Mouse (Mus musculus) ovary, postnatal 14 days (tissue): Measurements from ENCODE around the gene Eef1g.
"Not testable (repeated sequence)": the region's sequence is repeated elsewhere in the genome, so short reads cannot be mapped to it uniquely, and the experiment has no call there.

Experiments used
- DNase-seq: peaks from one replicate; pipeline ENCODE4 v3.0.0; 2022; ENCODE audit warnings: low spot score

Gene Eef1g

DNA sequence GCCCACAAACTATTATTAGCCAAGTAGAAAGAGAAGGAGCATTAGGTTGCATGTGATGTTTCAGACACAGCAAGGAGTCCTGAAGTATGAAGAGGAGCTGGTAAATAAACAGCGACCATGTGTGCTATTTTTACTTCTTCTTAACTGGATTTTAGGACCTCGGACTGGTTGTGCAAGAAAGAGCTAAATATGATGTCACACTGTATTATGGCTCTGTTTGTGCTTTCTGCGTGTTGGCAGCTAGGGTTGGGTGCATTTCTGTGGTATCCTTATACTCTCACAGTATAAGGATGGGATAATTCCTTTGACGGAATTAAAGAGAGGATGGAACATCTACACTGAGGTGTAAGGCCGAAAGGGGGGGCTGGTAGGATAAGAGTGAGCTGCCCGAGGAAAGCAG is 21.6 kb upstream of the Eef1g start:
- DNase-seq: no peak

- DNase-seq: no peak
Observed at GRCm38 (mm10) chr19:8946929-8947328, 19.9 kb upstream of the Eef1g start.

DNA sequence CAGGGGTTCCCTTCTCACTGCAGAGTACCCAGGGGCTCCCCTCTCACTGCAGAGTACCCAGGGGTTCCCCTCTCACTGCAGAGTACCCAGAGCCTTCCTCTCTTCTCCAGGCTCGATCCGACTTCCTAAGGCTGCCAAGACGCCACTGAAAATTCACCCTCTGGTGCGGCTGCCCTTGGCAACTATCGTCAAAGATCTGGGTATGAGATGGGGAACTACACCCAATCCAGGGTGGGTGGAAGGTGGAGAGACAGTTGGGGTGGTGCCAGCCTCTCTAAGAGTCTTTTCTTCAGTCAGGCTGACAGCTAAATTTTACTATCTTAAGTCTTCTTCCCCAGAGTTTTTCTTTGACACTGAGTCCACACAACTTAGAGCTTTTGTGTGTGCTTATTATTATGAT is 16.7 kb upstream of the Eef1g start:
- no peak for DNase-seq

DNA sequence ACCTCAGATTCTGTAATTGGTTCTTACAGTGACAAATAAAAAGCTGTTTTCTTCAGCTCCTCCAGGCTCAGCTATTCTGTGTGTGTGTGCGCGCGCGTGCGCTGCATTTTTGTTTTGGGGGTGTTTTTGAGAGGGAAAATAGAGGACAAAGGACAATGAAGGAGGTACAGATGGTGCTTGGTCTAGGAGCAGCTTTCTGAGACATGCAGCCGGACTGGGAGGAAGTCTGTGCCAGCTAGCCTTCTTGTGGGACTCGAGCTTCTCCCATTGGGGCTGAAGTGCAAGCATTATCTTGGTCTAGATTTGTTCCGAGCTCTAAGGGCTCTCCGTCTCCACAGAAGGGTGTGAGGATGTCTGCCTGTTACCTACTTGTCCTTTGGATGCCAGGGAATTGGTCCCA is 14.6 kb upstream of the Eef1g start:
- no peak for DNase-seq

DNA sequence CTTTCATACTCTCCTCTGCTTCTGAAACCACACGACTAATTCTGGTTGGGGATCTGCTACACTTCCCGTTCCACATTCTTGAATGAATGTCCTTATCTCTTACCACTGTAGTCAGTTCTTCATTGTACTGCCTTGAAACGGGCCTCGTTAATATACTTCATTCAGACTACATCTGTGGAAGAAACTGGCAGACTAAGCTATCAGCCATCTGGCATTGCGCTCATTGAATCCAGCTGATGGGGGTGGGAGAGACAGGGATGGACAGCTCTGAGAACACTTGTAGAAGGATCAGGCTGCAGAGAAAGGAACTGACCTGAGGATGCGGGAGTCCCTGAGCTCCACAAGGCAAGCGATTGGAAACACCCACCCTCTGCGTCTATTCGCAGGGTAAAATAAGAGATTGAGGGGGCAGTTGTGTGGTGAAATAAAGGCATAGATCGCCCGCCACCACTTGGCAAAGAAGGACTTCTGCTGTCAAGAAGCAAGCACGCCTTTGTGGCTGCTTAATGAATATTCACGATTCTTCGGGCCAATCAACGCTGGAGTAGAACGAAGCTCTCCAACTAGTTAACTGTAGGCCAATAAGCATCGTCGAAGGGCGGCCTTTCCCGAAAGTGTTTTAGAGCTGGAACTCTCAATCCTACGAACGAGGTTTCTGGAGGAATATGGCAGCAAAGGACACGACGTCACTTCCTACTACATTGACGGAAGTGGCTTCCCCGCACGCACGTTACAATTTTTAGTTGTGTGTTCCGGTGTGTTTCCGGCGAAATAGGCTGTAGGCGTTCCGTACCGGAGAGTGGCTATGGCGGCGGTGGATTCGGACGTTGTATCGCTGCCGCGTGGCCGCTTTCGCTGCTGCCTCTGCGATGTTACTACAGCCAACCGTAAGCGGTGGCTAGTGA is 13.5 kb upstream of the Eef1g start, which contains the start of gene Tut1:
Tut1 (plus strand) TSS at position 713 of the 905 bp plus-strand sequence.
- peak; percentile 91 for DNase-seq

GRCm38 (mm10) chr19:8954171-8954570 is 12.7 kb upstream of the Eef1g start:
- no peak for DNase-seq

DNA sequence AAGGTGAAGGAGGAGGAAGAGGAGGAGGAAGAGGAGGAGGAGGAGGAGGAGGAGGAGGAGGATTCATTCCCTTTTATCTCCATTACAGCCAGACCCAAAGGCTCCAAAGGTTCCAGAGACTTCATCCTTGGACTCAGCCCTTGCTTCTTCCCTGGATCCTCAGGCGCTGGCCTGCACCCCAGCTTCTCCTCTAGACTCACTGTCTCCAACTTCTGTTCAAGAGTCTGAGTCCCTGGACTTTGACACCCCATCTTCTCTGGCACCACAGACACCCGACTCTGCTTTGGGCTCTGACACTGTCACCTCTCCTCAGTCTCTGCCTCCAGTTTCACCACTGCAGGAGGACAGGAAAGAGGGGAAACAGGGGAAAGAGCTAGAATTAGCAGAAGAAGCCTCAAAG is 4.6 kb upstream of the Eef1g start:
- DNase-seq: no peak

DNA sequence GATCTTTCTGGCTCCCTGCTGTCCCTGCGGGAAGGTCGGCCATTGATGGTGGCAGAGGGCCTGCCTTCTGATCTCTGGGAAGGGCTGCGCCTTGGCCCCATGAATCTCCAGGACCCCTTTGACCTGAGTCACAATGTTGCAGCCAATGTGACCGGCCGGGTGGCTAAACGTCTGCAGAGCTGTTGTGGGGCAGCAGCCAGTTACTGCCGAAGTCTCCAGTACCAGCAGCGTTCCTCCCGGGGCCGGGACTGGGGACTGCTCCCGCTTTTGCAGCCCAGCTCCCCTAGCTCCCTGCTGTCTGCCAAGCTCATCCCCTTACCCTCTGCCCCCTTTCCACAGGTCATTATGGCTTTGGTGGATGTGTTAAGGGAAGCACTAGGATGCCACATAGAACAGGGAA is 1.8 kb upstream of the Eef1g start:
- DNase-seq: no peak

DNA sequence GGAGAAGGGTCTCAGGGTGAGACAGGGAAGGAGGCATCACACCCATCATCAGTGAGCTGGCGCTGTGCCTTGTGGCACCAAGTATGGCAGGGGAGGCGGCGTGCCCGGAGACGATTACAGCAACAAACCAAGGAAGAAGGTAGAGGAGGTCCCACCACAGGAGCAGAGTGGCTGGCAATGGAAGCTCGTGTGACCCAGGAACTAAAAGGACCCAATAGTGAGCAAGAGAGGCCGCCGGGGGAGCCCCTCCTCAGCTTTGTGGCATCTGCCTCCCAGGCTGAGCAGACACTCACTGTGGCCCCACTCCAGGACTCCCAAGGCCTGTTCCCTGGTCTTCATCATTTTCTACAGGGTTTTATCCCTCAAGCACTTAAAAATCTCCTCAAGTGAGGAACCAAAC is 1.1 kb upstream of the Eef1g start:
- DNase-seq: no peak

- DNase-seq: no peak
Observed at GRCm38 (mm10) chr19:8966198-8966589, 647 bp upstream of the Eef1g start.

DNA sequence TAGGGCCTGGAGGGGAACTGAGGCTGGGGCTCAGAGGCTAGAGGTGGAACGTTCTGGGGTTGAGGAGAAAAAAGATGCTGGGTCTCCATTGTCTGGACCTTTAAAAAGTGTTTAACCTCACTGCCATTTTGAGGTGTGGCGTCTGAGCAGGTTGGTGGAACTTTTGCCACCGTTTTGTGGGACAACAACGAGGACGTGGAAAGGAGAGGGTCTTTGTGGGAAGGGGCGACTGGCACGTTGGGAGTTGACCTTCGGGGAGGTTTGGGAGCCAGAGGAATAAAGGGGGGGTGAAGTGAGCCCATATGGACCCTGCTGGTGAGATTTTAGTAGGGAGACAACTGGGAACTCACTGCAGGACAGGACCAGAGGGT is 517 bp downstream of the Eef1g start:
- no peak for DNase-seq

- no peak for DNase-seq
Observed at GRCm38 (mm10) chr19:8967893-8968292, 1.1 kb downstream of the Eef1g start.

- not testable (repeated sequence) for DNase-seq
Observed at GRCm38 (mm10) chr19:8972491-8972890, 5.7 kb downstream of the Eef1g start.

GRCm38 (mm10) chr19:8974638-8975037 is 7.8 kb downstream of the Eef1g start:
- DNase-seq: no peak

GRCm38 (mm10) chr19:8975491-8975890 is 8.7 kb downstream of the Eef1g start:
- no peak for DNase-seq

DNA sequence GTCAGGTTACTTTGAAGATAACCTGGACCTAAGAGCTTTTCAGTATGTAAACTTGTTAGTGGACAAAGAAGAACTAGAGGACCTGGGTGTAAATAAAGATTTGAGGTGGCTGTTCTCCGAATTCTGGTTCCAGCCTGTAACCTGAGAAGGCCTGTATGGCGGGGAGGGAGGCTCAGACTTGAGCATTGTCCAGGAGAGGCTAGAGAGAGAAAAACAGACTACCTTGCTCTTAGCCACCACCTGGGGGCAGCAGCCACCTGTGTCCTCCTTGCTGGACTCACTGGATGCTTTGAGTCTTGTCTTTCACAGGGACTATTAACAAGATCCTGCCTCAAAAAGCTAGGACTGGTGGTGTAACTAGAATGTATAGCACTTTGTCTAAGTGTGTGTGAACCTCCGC is 9.7 kb downstream of the Eef1g start:
- DNase-seq: no peak

DNA sequence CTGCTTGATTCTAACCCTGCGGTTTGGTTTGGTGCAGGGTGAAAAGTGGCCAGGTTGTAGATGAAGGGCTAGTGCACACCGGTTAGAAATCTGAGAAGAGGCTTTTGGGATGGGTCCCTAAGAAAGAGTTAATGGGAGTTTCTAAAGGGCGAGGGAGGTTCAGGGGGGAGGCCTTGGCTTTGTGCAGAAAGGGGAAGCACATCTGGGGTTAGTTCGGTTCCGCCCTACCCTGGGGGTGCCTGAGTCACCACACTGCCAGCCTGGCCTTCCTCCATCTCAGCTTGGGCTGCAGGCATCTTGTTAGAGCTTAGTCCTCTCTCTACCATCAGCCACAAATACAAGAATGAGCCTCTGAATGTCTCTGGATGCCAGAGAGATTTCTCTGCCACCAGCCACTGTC is 13.9 kb downstream of the Eef1g start:
- no peak for DNase-seq

GRCm38 (mm10) chr19:8981450-8982168 is 14.8 kb downstream of the Eef1g start:
- DNase-seq: no peak

DNA sequence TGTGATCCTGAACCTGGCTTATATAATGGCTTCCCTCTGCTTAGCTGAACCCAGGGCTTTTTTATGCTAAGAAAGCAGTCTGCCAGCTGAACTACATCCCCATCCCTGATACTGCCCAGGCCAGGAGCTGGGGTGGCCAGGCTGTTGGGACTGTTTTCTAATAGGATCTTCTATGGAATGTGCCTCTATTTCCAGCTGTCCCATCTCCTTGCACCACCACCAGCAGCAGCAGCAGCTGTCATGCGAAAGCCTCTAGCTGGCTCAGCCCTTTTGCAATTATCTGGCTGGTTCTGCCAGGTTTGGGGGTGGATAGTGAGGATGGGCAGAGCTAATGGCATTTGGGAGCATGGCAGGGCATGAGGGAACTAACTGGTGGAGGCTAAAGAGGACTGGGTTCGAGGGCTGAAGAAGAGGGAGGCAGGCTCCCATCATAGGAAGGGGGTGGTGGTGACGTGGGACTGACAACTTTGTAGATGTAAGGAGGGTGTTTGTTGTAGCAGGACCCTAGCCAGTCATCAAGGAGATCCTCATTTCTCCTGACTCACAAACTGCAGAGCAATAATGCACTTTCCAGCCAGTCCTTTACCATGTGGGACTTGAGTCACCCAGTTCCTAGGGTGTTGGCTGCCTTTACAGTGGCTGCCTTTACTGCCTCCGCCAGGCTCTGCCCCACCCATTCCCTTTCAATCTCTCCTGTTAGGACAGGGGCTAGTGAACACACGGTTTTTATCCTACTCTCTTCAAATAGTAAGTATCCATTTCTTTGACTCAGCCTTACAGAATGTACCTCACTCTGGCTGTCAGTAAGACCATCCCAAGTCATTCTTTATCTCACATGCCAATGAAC is 15.7 kb downstream of the Eef1g start:
- DNase-seq: no peak

DNA sequence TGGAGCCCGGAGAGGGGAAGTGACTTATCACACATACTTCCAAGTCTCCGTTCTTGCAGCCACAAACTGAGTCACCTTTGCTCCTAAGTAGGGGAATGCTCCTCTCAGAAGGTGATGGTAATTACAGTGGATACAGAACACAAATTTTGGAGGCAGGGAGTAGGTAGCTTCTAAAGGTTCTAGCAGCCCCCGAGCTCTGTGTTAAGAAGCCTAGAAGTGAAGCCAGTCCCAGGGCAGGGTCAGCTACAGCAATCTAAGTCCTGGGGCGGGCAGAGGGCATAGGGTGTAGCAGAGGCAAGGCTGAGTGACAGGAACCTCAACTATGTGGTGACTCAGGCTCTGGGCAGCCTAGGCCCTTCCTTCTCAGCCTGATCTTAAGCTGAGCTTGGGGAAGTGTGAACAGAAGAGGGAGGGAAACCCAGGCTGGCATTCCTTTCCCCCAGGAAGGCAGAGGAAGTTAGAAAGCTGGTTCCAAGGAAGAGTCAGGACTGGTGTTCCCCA is 16.4 kb downstream of the Eef1g start:
- no peak for DNase-seq

DNA sequence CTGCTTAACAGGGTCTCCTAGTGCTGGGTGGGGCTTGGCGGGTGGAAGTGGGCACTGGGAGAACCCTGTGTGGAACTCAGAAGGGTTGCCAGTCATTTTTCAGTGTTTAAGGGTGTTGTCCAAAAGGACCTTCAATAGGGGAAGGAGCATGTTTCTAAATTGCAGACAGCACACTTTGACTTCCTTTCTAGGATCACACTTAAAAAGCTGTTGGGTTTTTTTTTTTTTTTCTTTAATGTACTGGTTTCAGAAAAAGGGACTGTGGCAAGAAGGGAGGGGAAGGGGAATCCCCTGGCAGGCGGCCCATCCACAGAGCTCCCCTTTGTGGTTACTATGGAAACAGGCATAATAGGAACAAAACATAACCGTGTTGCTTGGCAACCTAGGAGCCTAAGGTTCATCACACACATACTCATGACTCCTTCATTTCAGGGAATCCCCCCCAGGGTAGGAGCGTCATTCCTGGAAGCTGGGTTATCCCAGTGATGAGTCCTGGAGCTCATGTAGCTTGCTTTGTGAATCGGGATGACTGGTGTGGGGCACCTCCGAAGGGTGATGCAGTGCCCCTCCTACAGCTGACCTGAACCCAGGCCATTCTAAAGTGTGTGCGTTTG is 17.5 kb downstream of the Eef1g start:
- no peak for DNase-seq

DNA sequence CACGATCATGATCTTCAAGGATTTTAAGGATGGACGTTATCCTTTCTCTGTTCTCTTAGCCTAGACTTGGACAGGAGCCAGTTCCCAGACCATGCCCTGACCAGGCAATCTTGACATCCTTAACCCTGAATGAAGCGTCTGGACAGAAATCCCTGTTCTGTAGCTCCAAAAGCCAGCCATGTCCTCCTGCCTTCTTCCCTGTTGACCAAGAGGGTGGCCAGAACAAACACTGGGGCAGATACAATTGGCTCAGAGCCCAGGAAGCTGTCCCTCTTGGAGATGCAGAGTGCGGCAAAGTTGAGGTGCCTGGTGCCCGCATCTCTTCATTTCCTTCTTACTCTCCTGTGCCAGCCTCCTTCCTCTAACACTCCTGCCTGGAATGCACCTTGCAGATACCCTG is 19.1 kb downstream of the Eef1g start:
- DNase-seq: no peak
